Mouse (Mus musculus) retina, adult 2 months (tissue): ENCODE data around the gene AC131692.1.
A peak's percentile ranks its signal among the peaks of the same experiment; 100 is the strongest.

Experiments used
- DNase-seq: peaks from one replicate; pipeline ENCODE4 v3.0.0-alpha.2; 2012; ENCODE audit warnings: low read depth, low spot score

Gene AC131692.1

DNA sequence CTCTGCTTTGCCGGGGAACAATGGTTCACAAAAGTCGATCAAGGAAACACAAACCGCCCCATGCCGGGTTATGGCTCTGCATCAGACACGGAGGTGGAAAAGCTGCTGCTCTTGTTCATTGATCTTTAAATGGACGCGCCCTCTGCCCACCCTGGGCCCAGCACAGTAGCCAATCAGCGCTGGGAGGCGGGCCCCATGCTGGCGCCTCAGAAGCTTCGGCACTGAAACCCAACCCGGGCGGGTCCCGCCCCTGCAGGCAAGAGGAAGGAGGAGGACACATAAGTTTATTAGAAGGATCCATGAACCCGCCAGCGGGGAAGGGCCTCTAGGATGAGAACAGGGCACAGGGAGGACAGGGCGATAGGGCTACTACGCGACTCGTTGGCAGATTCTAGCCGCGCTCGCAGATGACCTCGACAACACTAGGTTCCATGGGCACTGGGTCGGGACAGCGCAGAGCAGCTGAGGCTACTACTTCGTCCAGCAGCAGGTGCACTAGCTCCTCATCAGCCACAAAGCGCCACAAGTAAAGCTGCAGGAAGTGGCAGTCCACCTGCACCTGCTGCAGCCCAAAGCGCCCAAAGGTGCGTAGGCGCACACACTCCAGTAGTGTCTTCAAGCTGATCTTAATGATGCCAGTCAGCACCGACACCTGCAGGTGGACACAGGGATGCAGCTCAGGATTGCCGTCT lies 26.3 kb upstream of the AC131692.1 start, which contains the start of gene Tm7sf2:
TSS of gene Tm7sf2 (minus strand) at position 650 of the 692 bp plus-strand sequence.
- no peak for DNase-seq

- DNase-seq: no peak
Observed at GRCm38 (mm10) chr19:6068951-6069350, 25.3 kb upstream of the AC131692.1 start.

GRCm38 (mm10) chr19:6069851-6070250 lies 24.4 kb upstream of the AC131692.1 start:
- DNase-seq: no peak

DNA sequence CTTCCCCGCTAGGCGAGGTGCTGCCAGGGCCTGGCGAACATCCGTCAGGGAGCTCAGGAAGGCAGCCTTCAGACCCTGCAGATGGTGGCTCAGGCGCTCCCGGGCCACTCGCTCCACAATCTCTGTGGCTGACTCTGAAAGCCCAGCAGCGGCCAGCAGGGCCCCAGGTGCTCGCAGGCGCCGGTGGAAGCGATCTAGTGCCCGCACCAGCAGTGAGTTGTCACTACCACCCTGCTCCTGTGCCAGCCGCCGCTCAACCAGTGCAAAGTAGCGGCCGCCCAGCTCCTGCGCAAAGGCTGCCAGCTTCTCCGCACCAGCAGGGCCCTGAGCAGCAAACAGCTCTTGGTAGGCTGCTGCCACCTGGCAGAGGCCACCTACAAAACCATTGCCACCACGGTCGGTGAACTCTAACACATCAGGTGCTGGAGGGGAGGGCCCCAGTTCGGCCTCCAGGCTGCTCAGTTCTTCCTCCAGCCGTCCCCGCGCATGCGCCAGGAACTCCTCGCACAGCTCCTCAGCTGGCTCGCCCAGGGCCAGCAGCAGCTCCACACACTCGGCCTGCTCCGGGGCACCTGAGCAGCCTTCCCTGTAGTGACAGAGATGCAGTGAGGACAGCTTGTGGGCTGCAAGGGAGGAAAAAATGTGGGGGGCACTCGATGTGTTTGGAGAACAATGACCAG lies 23.5 kb upstream of the AC131692.1 start:
- no peak for DNase-seq

DNA sequence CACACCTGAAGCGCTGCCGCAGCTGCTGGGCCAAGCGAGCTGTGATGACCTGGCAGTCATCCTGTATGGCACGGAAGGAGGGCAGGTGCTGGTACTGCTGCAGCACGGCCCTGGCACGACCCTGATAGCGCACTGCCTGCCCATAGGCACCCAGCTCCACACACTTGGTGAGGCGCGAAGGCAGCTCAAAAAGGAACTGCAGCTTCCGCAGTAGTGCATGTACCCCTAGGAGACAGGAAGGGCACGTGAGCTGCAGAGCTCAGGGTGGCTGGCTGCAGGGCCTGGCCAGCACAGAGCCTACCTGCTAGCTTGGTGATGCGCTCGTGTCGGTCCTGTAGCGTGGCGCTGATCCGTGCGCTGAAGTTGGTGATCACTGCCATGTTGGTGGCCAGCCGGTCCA lies 23.0 kb upstream of the AC131692.1 start:
- no peak for DNase-seq

GRCm38 (mm10) chr19:6073889-6074288 lies 20.3 kb upstream of the AC131692.1 start:
- no peak for DNase-seq

DNA sequence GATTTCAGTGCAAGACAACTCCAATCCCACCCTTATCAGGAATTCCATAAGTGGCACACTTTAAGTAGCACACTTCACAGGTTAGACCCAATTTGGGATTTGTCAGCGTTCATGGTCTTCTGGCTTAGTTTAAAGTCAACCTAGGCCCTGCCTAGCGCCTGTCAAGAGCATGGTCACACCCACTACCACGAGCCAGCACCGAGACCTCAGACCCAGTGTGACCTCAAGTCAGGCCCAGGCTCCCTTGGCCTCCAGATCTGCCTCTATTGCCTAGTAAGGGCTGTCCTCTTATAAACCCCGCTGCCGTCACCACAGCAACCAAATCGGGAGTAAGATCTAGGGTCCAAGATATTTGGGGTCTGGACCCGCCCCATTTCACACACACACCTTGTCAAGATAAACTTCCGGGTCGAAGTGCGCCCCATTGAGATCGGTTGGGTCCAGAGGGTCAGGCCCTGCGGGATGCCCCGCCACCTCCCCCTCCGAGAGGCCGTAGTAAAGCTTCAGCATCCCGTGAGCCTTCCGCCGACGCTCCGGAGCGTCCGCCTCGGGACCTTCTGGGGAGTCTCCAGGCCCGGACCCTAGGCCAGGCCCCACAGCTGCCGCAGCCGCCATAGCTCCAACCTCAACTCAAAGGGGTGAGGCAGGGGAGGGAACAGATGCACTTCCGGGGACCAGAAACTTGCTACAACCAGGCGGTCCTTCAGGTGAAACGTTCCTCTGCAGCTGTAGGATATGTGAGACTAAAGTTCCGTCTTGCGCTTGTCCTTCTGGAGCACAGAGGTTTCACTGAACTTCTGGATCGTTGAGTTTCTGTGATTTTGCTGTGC lies 17.4 kb upstream of the AC131692.1 start, which contains the start of gene Vps51:
TSS of gene Vps51 (minus strand) at position 668 of the 830 bp plus-strand sequence.
- peak; percentile 90 for DNase-seq

- no peak for DNase-seq
Observed at GRCm38 (mm10) chr19:6079983-6080480, 14.2 kb upstream of the AC131692.1 start, which contains the start of gene Tmem262. Gene Tmem262 (plus strand): TSS chr19:6080033.

DNA sequence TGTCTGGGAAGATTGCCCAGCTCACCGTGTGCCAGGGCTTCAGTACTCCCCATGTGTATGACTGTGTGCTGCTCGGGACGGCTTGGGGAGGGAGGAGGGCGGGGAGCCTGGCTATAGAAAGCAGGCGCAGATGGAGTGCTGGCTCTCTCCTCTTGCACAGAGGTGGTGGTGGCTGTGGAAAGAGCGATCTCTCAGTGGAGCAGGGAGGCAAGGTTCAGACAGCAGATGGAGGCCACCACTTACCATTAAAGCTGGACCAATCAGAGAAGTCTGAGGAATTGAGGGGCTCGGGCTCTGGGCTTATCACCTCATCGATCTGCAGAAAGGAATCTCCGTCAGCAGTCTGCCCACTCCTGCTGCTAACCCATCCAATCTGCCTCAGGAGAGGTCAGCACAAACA lies 12.1 kb upstream of the AC131692.1 start, which contains the start of gene Gm28374:
TSS of gene Gm28374 (minus strand) at position 101 of the 400 bp plus-strand sequence.
- no peak for DNase-seq

DNA sequence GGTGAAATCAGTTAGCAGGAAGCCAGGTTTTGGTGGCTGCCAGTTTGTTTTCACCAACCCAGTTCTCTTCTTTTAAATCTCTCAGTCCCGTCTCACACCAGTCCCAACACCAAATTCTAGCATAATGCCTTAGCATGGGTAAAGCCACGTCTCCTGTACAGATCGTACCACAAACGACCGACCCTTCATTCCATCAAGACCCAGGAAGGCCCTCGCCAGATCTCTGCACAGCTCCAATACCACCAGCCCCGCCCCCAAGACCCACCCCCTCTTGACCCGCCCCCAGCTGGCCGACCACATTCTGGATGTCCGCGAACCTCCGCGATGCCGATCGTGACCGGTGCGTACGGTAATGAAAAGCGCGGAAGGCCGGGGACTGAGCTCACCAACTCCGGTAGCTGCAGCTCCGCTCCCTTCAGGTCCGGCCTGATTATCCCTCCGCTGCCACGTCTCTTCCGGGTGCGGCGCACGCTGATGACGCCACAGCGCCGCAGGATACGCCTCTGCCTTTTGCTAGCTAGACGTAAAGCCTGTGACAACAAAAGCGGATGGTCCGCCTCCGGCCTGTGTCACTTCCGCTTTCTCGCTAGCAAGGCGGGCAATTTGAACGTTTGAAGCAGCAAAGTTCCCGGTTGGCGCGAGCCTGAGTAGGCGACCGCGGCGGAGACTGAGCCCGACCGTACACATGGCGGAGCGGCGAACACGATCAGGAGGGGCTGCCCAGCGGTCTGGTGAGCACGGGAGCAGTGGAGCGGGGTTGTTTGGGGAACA lies 9.6 kb upstream of the AC131692.1 start, which contains the start of the genes Zfpl1 and Cdca5:
TSS of gene Zfpl1 (minus strand) at position 479 of the 771 bp plus-strand sequence.
TSS of gene Cdca5 (plus strand) at position 506 of the 771 bp plus-strand sequence.
- peak; percentile 97 for DNase-seq

DNA sequence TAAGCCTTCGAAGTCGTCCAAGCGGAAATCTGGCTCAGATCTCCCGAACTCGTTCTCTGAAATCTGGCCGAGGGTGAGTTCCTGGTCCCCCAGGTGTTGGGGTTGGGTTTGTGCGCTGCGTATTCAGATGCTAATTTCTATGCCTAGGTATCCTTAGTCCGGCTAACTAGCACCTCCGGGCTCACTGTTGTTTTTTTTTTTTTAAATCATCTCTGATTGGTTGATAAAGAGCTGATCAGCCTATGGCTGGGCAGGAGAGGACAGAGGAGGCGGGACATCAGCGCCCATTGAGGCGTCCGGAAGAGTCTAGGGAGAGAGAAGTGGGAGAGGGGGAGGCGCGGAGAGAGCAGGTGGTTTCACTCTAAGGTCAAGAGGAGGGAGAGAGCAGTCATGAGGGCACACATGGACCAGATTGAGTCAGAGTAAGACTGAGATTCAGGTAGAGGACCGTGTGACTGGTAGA lies 8.8 kb upstream of the AC131692.1 start:
- DNase-seq: no peak

DNA sequence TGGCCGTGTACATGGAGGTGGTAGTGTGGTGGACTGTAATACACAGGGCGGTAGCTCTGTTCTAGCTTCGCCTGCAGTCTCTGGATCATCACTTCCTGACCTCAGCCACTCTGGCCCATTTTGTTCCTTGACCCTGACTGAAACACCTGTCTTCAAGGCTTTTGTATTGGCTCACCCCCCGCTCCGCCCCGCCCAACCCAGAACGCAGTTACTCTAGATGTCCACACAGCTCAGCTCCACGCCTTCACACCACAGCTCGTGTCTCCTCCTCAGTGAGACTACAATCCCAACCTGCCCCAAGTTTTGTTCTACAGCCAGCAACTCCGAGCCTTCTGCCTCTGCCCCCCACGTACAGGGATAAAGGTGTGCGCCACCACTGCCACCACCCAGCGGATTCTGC lies 5.4 kb upstream of the AC131692.1 start:
- no peak for DNase-seq

GRCm38 (mm10) chr19:6097847-6098246 lies 3.6 kb downstream of the AC131692.1 start:
- no peak for DNase-seq

DNA sequence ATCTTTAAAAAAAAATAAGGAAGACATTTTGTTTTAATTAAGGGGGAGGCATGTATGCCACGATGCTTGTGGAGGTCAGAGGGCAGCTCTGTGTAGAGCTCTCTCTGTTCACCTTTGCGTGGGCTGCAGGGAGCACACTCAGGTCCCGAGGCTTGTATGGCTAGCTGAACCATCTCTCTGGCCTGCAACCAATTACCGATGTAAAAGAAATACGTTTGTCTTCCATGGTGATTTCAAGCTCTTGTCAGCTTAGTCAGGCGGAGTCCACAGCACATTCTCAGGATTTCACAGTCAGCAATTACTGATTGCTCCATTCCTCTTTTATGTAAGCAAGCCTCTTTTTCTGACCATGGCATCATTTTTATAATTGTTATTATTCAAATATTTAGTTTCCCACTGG lies 7.0 kb downstream of the AC131692.1 start:
- DNase-seq: no peak

GRCm38 (mm10) chr19:6102169-6102853 lies 8.1 kb downstream of the AC131692.1 start:
- no peak for DNase-seq

GRCm38 (mm10) chr19:6104476-6104875 lies 10.3 kb downstream of the AC131692.1 start:
- no peak for DNase-seq

GRCm38 (mm10) chr19:6105586-6105985 lies 11.4 kb downstream of the AC131692.1 start, which contains the start of gene Naaladl1:
Gene Naaladl1 (plus strand): TSS chr19:6105782.
- DNase-seq: no peak

GRCm38 (mm10) chr19:6113116-6113515 lies 18.9 kb downstream of the AC131692.1 start:
- DNase-seq: no peak

GRCm38 (mm10) chr19:6116113-6116850 lies 22.1 kb downstream of the AC131692.1 start:
- DNase-seq: no peak
